Mouse (Mus musculus): Measurements from ENCODE around the gene Adamtsl5. TPM values are rescaled to one million over a fixed set of nuclear protein-coding genes. Genes with fewer than 3 reads are reported as not detected.

The Adamtsl5 gene
- polyA plus RNA-seq, 2 experiments = 6.7 to 16.5 TPM

GRCm38 (mm10) chr10:80299301-80299700 is 48.9 kb downstream of the Adamtsl5 start:
- Histone ChIP-seq H3K36me3 (ENCODE audit: control insufficient read depth, insufficient read depth, low read length) (peaks cover 8% of the 10 kb centered on the region), H3K9ac (ENCODE audit: low read depth, low read length, severe bottlenecking) (0 out of 2 replicates have a peak overlapping the region, but pooled peaks have one; percentile 31), H3K4me3 (replicated peaks; ENCODE audit: low read length) (peak overlapping the region; percentile 16), H3K27me3 (ENCODE audit: control insufficient read depth, insufficient read depth, low read length) (peaks cover 46% of the 10 kb centered on the region), H3K4me2 (replicated peaks; ENCODE audit: low read depth, low read length, severe bottlenecking) (peak overlapping the region; percentile 33; the same call in 1 of the 2 replicates), H3K9me3 (ENCODE audit: control insufficient read depth, low read length) (no peaks in the 10 kb centered on the region), H3K27ac (replicated peaks; ENCODE audit: low read depth, low read length) (no peak overlapping the region), H3K4me1 (ENCODE audit: control insufficient read depth, insufficient read depth, low read length) (peaks cover 13% of the 10 kb centered on the region)
- 7% methylated on average over 14 of the region's 15 CpGs for WGBS
- ATAC-seq (ENCODE audit: low FRiP score, low read depth) (no peak), DNase-seq (ENCODE audit: low spot score) (no peak)
- no peak for TF ChIP-seq POLR2A (IDR thresholded peaks at IDR 0.05; ENCODE audit: borderline replicate concordance, extremely low read depth, insufficient read depth, insufficient read length)

- DNase-seq (ENCODE audit: low spot score) (no peak), ATAC-seq (ENCODE audit: low FRiP score, low read depth) (peak; percentile 35; the same call in 1 of the 2 replicates)
- H3K9ac ChIP-seq (ENCODE audit: low read depth, low read length, severe bottlenecking) = 0 out of 2 replicates have a peak overlapping the region, but pooled peaks have one; percentile 31
- peak overlapping the region; percentile 16 for H3K4me3 ChIP-seq (replicated peaks; ENCODE audit: low read length)
- H3K36me3 ChIP-seq (ENCODE audit: control insufficient read depth, insufficient read depth, low read length) = peaks cover 14% of the 10 kb centered on the region
- WGBS = 4% methylated on average over 22 of the region's 26 CpGs
- H3K27me3 ChIP-seq (ENCODE audit: control insufficient read depth, insufficient read depth, low read length) = peaks cover 41% of the 10 kb centered on the region
- peaks cover 13% of the 10 kb centered on the region for H3K4me1 ChIP-seq (ENCODE audit: control insufficient read depth, insufficient read depth, low read length)
- H3K27ac ChIP-seq (replicated peaks; ENCODE audit: low read depth, low read length) = no peak overlapping the region
- no peaks in the 10 kb centered on the region for H3K9me3 ChIP-seq (ENCODE audit: control insufficient read depth, low read length)
- H3K4me2 ChIP-seq (replicated peaks; ENCODE audit: low read depth, low read length, severe bottlenecking) = peak overlapping the region; percentile 33; the same call in 1 of the 2 replicates
- TF ChIP-seq POLR2A (IDR thresholded peaks at IDR 0.05; ENCODE audit: borderline replicate concordance, extremely low read depth, insufficient read depth, insufficient read length) = 0 out of 2 replicates have a peak, but pooled peaks have one; percentile 19
Observed at GRCm38 (mm10) chr10:80298571-80299281, 49.5 kb downstream of the Adamtsl5 start.

- Histone ChIP-seq H3K27ac (replicated peaks; ENCODE audit: low read depth, low read length) (no peak overlapping the region), H3K27me3 (ENCODE audit: control insufficient read depth, insufficient read depth, low read length) (peaks cover 38% of the 10 kb centered on the region), H3K4me2 (replicated peaks; ENCODE audit: low read depth, low read length, severe bottlenecking) (no peak overlapping the region), H3K4me1 (ENCODE audit: control insufficient read depth, insufficient read depth, low read length) (peaks cover 17% of the 10 kb centered on the region), H3K36me3 (ENCODE audit: control insufficient read depth, insufficient read depth, low read length) (peaks cover 22% of the 10 kb centered on the region), H3K4me3 (replicated peaks; ENCODE audit: low read length) (no peak overlapping the region), H3K9me3 (ENCODE audit: control insufficient read depth, low read length) (no peaks in the 10 kb centered on the region), H3K9ac (ENCODE audit: low read depth, low read length, severe bottlenecking) (no peak overlapping the region)
- DNase-seq (ENCODE audit: low spot score) (no peak), ATAC-seq (ENCODE audit: low FRiP score, low read depth) (no peak)
- 65% methylated on average over 8 of the region's 8 CpGs for WGBS
- no peak for TF ChIP-seq POLR2A (IDR thresholded peaks at IDR 0.05; ENCODE audit: borderline replicate concordance, extremely low read depth, insufficient read depth, insufficient read length)
Observed at GRCm38 (mm10) chr10:80297526-80298133, 50.6 kb downstream of the Adamtsl5 start.

GRCm38 (mm10) chr10:80296824-80297223 is 51.4 kb downstream of the Adamtsl5 start:
- peaks cover 17% of the 10 kb centered on the region for H3K4me1 ChIP-seq (ENCODE audit: control insufficient read depth, insufficient read depth, low read length)
- peaks cover 34% of the 10 kb centered on the region for H3K27me3 ChIP-seq (ENCODE audit: control insufficient read depth, insufficient read depth, low read length)
- peaks cover 22% of the 10 kb centered on the region for H3K36me3 ChIP-seq (ENCODE audit: control insufficient read depth, insufficient read depth, low read length)
- H3K4me3 ChIP-seq (replicated peaks; ENCODE audit: low read length) = peak overlapping the region; percentile 43; the same call in 1 of the 2 replicates
- ATAC-seq (ENCODE audit: low FRiP score, low read depth) = no peak
- no peak for TF ChIP-seq POLR2A (IDR thresholded peaks at IDR 0.05; ENCODE audit: borderline replicate concordance, extremely low read depth, insufficient read depth, insufficient read length)
- peak overlapping the region; percentile 52; the same call in 1 of the 2 replicates for H3K9ac ChIP-seq (ENCODE audit: low read depth, low read length, severe bottlenecking)
- peak overlapping the region; percentile 62; the same call in 1 of the 2 replicates for H3K4me2 ChIP-seq (replicated peaks; ENCODE audit: low read depth, low read length, severe bottlenecking)
- DNase-seq (ENCODE audit: low spot score) = no peak
- H3K9me3 ChIP-seq (ENCODE audit: control insufficient read depth, low read length) = no peaks in the 10 kb centered on the region
- no peak overlapping the region for H3K27ac ChIP-seq (replicated peaks; ENCODE audit: low read depth, low read length)
- WGBS = 91% methylated on average over 5 of the region's 5 CpGs

GRCm38 (mm10) chr10:80295618-80296425 is 52.4 kb downstream of the Adamtsl5 start, which contains the start of gene Apc2:
Gene Apc2 (plus strand): TSS chr10:80295977.
- peak within 1 kb of the TSS; percentile 52 for H3K9ac ChIP-seq (ENCODE audit: low read depth, low read length, severe bottlenecking)

More at GRCm38 (mm10) chr10:80295618-80296425, 52.4 kb downstream of the Adamtsl5 start, which contains the start of gene Apc2:
- DNase-seq (ENCODE audit: low spot score) = peak; percentile 74
- Histone ChIP-seq H3K36me3 (ENCODE audit: control insufficient read depth, insufficient read depth, low read length) (peaks cover 22% of the 10 kb centered on the region), H3K4me2 (replicated peaks; ENCODE audit: low read depth, low read length, severe bottlenecking) (peak within 1 kb of the TSS; percentile 62), H3K4me1 (ENCODE audit: control insufficient read depth, insufficient read depth, low read length) (peaks cover 17% of the 10 kb centered on the region), H3K27me3 (ENCODE audit: control insufficient read depth, insufficient read depth, low read length) (peaks cover 27% of the 10 kb centered on the region), H3K27ac (replicated peaks; ENCODE audit: low read depth, low read length) (peak within 1 kb of the TSS; percentile 43; the same call in 1 of the 2 replicates), H3K9me3 (ENCODE audit: control insufficient read depth, low read length) (no peaks in the 10 kb centered on the region), H3K4me3 (replicated peaks; ENCODE audit: low read length) (peak within 1 kb of the TSS; percentile 43)
- TF ChIP-seq POLR2A (IDR thresholded peaks at IDR 0.05; ENCODE audit: borderline replicate concordance, extremely low read depth, insufficient read depth, insufficient read length) = no peak
- 1% methylated on average over 26 of the region's 26 CpGs for WGBS
- ATAC-seq (ENCODE audit: low FRiP score, low read depth) = peak; percentile 70

Measured in limb, embryonic 14.5 days (tissue).